Mouse (Mus musculus) thymus, postnatal 36 days (tissue): ENCODE data around the gene Chn1.

Experiments used
- DNase-seq, 2 experiments: peaks; one replicate each; pipeline ENCODE4 v3.0.0; 2022; ENCODE audit warnings: mixed read lengths in 2 of 2

Chn1 gene

GRCm38 (mm10) chr2:73745647-73746374 is 29.3 kb downstream of the Chn1 start:
- DNase-seq, result no peak

GRCm38 (mm10) chr2:73741286-73741685 is 33.9 kb downstream of the Chn1 start:
- DNase-seq, result no peak

GRCm38 (mm10) chr2:73727868-73728267 is 47.3 kb downstream of the Chn1 start:
- no peak for DNase-seq

DNA sequence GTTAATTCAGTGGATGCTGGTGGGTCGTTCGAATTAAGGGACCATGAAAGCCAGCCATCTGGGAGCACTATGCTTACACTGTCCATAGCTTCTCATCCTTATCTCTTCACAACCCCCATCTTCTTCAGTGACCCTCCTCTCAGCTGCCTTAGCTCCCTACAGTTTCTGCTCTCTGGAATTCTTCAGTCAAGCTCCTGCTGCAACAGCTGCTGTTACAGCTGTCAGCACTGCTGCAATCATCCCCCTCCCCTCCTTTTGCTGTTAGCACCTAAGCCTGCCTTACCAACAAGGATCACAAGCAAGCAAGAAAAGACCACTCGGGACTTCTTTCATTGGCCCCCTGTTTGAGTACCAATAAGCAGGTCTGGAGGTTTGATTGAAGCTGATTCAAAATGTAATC is 50.2 kb downstream of the Chn1 start:
- DNase-seq, result no peak

DNA sequence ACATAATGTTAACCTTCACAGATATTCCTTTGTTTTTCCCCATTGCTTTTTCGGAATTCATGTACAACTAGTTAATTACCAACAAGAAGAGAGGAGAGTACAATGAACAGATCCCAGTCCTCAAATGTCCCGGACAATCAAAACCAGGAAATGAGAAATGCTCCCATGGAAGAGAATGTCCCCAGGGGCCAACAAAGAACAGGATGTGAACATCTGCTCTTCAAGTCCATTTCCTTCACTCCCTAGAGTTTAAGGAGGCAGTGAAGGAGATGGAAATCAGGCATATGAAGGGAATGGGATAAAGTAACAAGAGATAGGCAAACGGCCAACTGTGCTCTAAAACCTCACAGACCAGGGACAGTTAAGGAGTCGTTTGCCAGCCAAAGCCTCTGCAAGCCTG is 53.3 kb downstream of the Chn1 start:
- no peak for DNase-seq

DNA sequence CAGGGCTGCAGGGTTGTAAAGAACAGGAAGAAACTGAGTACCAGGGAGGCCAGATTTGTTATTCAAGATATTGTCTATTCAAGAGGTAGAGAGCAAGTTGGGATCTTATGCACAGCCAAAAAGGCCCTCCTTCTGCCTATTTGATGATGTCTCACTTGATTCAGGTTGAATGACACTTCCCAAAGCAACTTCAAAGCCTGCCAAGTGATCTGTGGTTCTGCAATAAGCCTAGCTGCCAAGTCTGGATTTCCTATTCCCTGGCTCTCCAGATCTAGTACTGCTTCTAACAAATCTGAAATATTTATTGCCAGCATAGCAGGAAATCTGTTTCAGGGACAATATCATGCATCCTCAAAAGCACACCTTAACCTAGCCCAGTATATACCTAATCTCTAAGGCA is 62.7 kb downstream of the Chn1 start:
- no peak for DNase-seq

- no peak for DNase-seq
Measured at GRCm38 (mm10) chr2:73693045-73693444, 82.1 kb downstream of the Chn1 start.

DNA sequence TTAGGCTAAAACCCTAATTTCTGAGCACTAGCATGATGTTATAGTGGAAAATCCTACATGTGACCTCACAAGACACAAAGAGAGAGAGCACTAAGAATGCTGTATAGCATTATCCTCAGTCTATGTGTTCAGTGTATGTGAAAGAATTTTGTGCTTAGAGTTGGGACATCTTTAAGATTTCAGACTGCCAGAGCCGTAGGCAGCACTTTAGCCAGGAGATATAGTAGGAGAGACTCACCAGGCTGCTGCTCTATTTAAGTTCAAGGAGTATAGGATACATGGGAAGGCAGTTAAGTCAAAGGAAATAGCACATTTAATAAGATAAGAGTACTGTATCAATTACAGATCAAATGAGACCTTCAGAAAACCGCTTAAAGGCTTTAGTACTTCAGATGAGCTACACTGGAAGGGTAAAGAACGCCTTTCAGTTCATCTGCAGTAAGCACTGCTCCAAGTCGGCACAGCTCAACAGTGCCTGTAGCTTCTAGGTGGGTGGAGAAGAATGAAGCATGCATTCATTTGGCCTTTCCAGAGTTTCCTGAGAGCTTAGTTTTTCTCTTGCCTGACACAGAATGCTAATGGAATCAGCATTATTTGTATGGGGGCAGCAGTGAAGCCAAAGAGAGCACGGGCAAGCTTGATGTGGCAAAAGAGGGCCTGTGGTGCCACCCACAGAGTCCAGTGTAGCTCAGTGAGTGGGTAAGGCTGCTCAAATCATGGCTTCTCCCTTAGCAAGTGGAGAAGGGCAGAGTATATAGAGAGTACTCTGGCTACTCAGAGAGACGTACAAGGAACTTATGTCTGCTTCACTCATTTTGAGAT is 84.2 kb downstream of the Chn1 start:
- no peak for DNase-seq

DNA sequence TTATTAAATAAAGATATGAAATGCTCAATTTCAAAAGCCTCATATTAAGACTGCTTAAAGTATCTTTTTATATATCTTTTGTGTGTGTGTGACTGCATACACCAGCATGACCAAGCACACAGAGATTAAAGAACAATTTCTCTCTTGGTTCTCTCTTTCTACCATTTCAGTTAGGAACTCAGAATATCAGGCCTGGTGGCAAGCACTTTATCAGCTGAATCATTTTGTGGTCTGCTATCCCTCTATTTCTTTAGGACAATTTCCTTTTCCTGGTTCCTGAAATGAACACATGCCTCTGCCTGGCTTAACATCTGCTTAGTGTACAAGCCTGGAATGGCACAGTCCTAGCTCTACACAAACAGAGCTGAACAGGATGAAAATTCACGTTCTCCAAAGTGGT is 92.6 kb downstream of the Chn1 start:
- DNase-seq, result no peak

DNA sequence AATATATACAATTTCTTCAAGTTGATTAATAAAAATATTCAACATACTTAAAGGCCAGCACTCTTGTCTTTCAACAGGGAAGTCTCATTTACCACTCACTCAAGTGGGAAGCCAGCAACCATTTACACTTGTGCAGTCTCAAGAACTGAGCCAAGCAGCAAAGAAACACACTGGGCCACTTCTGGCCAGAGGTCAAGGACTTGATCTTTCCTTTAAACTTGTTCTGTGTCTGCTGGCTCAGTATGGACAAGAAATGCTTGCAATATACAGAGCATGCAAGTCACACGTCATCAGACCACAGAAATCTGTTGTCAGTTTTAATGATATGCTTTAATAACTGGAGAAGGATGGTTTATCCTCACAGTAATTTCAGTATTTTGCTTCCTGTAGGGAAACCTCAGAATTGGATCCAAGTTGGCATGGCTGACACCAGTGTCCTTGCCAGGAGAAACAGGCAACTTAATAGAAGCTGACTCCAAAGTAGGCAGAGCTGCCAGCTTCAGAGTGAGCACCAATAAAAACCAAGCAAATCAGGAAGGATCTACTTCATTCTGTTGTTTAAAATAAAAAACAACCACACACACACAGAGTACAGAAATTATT is 94.6 kb downstream of the Chn1 start:
- no peak for DNase-seq

DNA sequence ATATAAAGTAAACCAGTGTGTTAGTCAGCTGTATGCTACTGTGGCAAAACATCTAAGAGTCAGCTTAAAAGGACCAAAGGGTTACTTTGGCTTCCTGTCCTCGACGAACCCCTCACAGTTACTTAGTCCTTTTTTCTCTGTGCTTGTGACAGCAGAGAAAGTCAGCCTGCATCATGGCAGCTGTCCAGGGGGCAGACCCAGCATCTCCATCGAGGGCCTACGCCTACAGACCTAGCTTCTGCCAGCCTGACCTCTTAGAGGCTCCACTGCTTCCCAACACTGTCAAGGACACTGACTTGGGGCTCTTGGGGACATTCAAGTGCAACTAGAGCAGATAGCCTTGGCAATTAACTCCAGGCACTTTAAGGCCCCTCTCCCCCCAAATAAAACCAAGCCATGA is 106.5 kb downstream of the Chn1 start:
- no peak for DNase-seq

DNA sequence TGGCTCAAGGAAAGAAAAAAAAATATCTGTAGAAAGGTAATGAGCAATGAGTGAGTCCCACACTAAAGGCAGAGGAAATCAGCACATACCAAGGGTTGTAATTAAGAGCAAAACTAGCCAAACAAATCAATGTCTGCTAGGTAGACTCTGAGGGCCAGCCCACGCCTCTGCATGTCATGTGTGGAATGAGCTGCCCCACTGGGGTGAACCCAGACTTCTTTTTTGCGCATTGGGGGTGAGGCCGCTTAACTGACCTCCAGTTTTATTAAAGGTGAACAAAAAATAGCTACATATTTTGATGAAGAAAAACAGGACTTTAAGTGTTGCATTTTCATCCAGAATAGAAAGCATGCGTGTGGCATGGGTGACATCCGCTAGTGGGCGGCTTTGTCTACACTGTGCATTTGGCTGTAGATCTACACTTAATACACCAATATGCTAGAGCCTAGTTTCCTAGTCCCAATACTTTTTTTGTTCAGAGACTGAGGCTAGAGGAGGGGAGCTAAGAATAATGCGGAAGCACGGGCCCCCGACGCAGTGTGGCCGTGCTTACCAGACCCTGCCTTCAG is 114.5 kb downstream of the Chn1 start:
- no peak for DNase-seq

DNA sequence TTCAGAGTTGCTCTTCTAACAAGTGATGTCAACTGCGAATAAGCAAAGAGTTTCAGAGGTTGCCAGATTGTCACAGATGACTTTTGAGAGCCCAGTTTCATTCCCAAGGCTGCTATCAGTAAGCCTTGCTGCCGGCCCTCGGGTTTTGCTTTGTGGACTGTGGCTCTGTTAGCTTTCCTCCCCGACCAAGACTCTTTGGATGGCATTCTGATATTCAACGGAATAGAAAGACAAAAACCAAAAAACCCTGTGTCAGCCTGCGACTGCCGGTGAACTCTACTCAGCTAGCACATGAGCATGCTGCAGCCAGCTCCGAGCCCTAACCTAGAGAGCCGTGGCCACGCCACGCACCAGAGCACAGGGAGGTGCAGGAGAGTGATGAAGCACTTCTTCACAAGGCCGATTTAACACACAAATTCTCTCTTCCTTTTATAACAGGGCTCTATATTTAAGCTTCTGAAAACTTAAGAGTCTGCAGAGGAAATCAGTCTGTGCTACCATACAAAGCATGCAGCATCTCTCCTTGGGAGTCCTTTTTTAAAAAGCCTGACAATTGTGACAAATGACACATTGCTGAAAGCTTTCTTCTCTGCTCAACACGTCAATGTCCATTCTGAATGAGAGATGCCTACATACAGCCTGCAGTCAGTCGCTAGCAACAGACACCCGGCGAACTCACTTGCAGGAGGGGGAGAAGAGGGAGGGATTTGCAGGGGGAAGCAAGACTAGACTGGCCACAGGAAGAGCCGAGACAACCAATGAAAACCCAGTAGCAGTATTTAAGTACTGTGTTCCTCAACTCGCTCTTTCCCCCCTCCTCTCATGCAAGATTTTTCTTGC is 115.2 kb downstream of the Chn1 start:
- DNase-seq, result peak; percentile 4 to 9

DNA sequence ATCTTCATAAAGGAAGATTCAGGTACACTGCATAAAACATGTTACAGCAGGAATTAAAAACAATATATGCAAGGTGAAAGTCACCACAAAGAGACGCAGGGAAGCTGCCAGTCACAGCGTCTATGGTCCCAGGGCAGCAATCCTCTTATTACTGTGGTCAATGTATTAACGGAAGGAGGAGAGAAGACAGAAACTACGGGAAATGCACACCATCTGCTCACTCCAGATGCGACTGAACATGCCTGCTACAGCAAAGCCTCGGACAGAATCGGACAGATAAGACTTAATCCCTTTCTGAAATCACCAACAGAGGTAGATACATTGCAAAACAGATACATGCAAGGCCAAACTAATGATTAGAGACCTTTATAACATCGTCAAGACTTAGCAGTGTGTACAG is 116.1 kb downstream of the Chn1 start:
- DNase-seq, result no peak

DNA sequence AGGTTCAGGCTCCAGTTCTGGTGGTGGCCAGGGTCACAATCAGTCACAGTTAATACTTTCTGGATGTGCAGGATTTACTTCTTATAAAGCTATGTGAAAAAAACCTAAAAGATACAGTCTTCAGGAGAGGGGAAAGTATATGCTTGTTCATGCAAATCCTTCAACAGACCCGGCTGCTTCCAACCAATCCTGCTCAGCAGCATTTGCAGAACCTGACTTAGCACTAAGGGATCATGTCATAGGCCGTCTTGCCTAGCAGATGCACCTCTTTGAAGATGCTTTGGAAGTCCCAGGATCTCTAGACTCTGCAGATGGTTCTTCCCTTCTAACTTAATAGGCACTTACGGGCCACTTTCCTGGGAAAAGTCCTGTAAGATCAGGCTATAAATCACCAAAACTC is 117.2 kb downstream of the Chn1 start:
- no peak for DNase-seq

DNA sequence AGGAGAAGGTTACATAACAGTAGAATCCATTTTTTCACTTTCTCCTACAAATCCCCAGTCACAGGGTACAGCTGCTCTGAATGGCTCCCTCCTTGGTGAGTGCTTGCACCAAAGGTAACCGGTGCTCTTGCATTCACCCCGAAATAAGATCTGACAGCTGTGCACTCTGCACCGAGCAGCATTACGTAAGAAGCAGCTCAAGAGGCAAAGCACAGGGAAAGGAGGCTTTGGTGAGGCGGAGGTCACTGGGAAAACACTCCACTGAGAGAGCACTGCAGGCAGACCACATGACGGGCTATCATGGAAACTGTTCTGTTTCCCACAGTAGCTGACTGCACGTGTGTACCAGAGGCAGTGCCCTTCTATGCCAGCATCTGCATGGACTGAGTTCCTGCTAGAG is 118.0 kb downstream of the Chn1 start:
- DNase-seq, result no peak

DNA sequence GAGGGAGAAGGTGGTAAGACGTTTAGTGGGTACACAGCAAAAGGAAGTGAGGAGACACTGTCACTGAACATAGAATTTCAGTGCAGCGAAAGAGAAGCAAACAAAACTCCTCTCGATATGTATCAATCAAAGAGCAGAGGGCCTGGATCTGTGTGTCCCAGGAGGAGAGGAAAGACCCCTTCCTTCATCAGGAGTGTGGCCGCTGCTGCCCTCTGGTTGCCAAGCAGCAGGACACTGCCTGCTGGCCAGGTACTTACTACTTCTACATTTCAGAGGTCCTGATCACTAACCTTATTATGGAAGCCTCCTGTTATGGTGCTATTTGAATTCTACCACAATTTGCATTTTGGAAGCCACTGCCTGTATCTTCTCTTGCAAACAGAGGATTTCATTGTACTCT is 119.5 kb downstream of the Chn1 start:
- DNase-seq, result no peak

- no peak for DNase-seq
Measured at GRCm38 (mm10) chr2:73654892-73655243, 120.3 kb downstream of the Chn1 start.

DNA sequence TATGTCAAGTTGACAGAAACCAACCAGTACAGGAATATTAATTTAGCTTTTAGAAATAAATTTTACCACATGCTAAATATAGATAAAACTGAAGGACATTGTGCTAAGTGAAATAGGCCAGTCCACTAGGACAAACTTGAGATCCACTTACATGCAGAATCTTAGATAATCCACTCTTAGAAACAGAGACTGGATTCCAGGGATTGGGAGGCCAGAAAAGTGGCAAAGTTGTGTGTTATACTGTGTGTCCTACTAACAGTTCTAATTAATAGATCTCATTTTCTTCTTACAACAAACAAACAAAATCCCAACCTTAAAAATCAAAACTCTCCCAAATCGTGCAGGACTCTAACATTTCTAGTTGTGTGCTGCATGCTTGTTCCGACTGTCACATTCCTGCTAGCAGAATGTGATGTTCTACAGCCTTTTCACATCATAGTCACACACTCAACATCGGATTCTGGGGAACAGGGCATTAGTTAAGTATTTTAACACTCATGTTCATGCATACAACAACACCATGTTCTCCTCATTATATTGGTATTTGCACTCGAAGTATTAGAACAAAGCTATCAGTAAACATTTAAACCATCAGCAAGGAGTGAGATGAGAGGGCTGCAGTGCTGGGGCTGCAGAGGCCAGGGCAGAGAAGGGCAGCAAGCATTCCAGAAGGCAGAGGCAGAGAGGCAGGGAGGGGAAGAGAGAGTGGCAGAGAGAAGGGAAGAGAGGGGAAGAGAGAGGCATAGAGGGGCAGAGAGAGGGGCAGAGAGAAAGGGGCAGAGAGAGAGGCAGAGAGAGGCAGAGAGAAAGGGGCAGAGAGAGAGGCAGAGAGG is 120.9 kb downstream of the Chn1 start:
- no peak for DNase-seq

- no peak for DNase-seq
Measured at GRCm38 (mm10) chr2:73637688-73638087, 137.5 kb downstream of the Chn1 start.

GRCm38 (mm10) chr2:73636387-73636786 is 138.8 kb downstream of the Chn1 start:
- no peak for DNase-seq

DNA sequence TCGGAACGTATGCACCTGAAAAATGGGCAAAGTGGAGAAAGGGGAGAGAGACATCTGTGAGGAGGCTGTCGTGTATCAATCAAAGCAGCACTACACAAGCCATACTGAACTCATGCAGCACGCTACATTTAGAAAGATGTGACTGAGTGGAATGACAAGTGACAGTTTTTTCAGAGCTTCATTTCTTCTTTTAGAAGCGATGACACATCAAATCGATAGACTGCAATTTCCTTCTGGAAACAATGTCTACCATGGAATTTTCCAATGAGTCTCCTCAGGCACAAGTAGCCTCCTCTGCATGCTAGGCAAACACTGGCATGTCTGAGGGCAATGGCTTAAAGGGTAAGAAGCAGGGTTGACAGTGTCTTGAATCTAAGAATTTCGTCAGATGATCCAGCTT is 143.3 kb downstream of the Chn1 start:
- no peak for DNase-seq
